8 mouse cellular contexts compared by ENCODE assay signal in the genomic region with DNA sequence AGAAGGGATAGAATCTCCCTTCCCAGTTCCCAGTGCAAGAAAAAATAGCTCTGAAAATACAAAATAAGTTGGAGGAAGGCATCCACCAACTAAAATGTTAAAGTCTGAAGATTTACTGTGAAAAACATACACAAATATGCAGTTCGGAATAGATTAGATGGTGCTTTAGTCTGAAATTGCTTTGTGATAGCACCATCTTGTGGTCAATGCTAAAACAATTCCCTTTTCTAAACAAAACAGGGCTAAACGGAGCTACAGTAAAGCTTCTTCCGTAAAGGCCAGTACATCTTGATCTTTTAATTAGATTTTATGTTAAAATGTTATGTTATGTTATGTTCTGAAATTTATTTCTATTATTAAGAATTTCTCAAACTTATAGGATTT.
DNase-seq lines count a peak whose midpoint lies in the region; ATAC-seq lines count a peak whose summit lies in the region.

No protein-coding gene starts in this region.

- WGBS in embryonic facial prominence, embryonic 13.5 days: 22% methylated on average over 3 of the region's 3 CpGs

- peak overlapping the region; percentile 36 for H3K4me2 ChIP-seq in embryonic facial prominence, embryonic 13.5 days

- no peaks in the 10 kb centered on the region for H3K36me3 ChIP-seq in embryonic facial prominence, embryonic 13.5 days

- peak; percentile 68; the same call in 1 of the 2 replicates for ATAC-seq in cerebellum, adult (ENCODE audit: insufficient number of reproducible peaks, low FRiP score, low TSS enrichment)
- no peak for ATAC-seq in embryonic facial prominence, embryonic 13.5 days (ENCODE audit: insufficient number of reproducible peaks, insufficient read depth, low FRiP score, low TSS enrichment, low read depth)
- no peak for ATAC-seq in activated CD4-positive, CD25-positive, alpha-beta regulatory T cell, adult 4 months
- no peak for ATAC-seq in erythroid progenitor cell, adult 5-6 weeks (replicated peaks; ENCODE audit: low FRiP score, poor library complexity, severe bottlenecking)

- H3K9ac ChIP-seq in embryonic facial prominence, embryonic 13.5 days: no peak overlapping the region

- no peaks in the 10 kb centered on the region for H3K4me1 ChIP-seq in embryonic facial prominence, embryonic 13.5 days

- H3K27me3 ChIP-seq in embryonic facial prominence, embryonic 13.5 days: no peaks in the 10 kb centered on the region

- DNase-seq in cerebellum, adult 11 months: no peak
- DNase-seq in left cerebral cortex, adult 11 months (ENCODE audit: low spot score): peak; percentile 44
- no peak for DNase-seq in left cerebral cortex, adult 8-10 months (ENCODE audit: low spot score in 2 of 2)
- peak; percentile 37 for DNase-seq in mesoderm, embryonic 11.5 days (ENCODE audit: low read depth, low spot score)

- 0 out of 2 replicates have a peak overlapping the region, but pooled peaks have one; percentile 7 for H3K4me3 ChIP-seq in embryonic facial prominence, embryonic 13.5 days

- H3K27ac ChIP-seq in embryonic facial prominence, embryonic 13.5 days: no peak overlapping the region

- no peaks in the 10 kb centered on the region for H3K9me3 ChIP-seq in embryonic facial prominence, embryonic 13.5 days

Comparison
In these comparisons a context has a peak if more than half of its experiments do, and no peak if none do; other contexts are left out.
1. DNase-seq: peak in left cerebral cortex, adult 11 months (single experiment) and mesoderm, embryonic 11.5 days (single experiment); none in cerebellum, adult 11 months (single experiment) and left cerebral cortex, adult 8-10 months (0 of 2).